Mouse (Mus musculus): ENCODE results near the gene Nsrp1.

Nsrp1 gene

GRCm38 (mm10) chr11:77061951-77062350 lies 16.3 kb downstream of the Nsrp1 start:
- DNase-seq (ENCODE audit: extremely low spot score, low spot score), result no peak

DNA sequence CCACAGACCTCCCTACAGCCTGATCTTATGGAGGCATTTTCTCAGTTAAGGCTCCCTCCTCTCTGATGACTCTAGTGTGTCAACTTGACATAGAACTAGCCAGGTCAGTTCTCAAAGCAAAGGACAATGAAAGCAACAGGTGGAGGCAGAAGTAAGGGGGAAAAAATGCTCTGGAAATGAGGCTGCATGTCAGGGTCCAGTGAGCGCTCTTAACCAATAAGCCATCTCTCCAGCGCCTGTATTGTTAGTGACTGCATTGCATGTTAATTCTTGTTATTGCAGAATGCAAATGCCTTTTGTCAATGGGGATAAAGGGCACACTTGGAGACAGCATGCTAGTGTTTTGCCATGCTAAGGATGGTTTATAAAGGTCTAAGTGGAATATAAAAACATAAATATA lies 35.4 kb downstream of the Nsrp1 start:
- DNase-seq (ENCODE audit: extremely low spot score, low spot score), result no peak

- DNase-seq (ENCODE audit: extremely low spot score, low spot score), result no peak
These were observed 36.3 kb downstream of the Nsrp1 start for GRCm38 (mm10) chr11:77041891-77042290.

DNA sequence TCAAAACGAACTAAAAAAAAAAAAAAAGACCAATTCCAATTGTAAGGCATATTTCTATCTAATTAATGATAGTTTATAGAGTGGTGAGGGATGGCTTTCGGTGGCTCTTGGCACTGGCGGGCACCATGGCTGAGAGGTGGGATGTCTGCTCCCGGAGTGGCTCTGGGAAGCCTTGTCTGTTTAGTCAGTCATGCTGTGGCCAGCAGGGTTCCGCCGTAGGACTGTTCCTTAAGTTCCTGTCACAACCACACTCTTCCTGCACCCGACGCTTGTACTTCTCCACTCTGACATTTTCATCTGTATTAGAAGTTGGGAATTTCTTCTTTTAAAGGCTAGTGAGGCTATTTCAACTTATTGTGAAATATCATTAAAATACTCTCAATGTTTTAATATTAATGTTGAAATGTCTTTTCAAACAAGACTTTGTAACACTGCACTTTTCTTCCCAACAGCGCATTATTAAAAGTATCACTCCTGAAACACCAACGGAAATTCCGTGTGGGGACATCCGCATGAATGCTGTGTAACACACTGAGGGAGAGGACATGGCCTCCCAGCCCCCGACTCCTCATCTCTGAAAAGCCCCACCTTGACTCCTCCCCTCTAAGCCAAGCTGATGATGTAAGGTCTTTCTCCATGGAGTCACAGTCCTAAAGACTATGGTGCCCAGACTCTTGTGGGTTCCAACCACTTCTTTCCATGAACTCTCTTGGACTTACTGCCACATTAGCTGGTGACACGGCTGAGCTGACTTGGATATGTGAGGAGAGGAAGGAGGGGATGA lies 46.9 kb downstream of the Nsrp1 start:
- DNase-seq (ENCODE audit: extremely low spot score, low spot score), result no peak

DNA sequence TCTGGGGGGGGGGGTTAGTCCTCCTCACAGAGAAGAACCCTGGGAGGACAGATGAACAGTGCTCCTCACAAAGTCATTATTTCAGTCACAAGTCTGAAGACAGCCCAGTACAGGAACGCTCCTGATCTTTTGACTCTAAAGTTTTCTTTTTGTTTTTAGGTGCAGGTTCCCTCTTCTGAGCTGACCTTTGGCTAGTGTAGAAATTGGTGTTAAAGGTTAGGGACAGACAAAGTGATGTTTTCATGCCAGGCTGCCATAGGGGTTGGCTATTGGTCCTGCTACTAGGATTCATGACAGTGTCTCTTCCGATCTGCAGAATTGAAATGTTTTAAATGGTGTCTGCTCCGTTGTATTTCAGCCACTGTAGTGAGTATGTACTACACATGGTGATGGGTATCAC lies 50.1 kb downstream of the Nsrp1 start:
- no peak for DNase-seq (ENCODE audit: extremely low spot score, low spot score)

DNA sequence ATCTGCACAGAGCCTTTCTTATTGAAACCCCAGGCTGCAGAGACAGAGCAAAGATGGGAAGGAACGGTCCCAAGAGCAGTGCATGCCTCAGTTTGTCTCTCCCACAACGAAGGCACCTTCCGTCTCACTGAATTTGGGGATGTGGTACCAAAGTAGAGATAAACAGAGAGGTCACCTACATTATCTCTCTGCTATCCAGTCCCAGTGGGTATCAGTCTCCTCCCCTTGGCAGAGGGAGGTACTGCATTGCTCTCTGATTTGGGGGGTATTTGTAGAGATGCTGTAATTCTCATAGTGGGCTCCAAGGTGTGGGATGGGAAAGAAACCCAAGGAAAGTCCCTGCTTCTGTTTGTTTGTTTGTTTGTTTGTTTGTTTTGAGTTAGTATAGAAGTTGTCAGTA lies 51.7 kb downstream of the Nsrp1 start:
- DNase-seq (ENCODE audit: extremely low spot score, low spot score), result no peak

DNA sequence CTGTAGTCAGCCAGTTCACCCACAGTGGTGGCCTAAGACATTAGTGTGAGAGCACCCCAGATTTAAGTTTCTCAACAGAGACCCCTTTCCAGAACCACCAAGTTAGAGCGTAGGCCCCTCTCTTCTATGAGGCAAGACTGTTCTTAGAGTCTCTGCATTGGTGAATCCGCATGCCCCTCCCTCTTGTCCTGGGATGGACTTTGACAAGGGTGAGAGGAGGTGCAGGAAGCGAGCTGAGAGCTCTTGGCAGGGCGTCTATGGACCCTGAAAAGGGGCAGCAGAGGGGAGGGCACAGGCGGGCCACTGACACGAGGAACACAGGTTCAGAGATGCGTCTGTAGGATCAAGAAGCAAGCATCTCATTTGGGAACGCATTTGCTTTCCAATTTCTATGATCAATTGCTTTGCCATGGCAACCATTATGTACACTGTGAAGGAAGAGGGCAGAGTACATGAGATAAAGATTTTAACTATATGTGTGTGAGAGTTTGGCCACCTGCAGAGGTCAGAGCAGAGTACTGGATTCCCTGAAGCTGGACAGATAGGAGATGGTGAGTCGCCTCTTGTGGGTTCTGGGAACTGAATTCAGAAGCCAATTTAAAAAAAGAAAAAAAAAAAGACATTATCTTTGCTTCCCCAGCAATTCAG lies 56.4 kb downstream of the Nsrp1 start:
- DNase-seq (ENCODE audit: extremely low spot score, low spot score), result no peak

GRCm38 (mm10) chr11:77019539-77019938 lies 58.7 kb downstream of the Nsrp1 start:
- DNase-seq (ENCODE audit: extremely low spot score, low spot score), result no peak

DNA sequence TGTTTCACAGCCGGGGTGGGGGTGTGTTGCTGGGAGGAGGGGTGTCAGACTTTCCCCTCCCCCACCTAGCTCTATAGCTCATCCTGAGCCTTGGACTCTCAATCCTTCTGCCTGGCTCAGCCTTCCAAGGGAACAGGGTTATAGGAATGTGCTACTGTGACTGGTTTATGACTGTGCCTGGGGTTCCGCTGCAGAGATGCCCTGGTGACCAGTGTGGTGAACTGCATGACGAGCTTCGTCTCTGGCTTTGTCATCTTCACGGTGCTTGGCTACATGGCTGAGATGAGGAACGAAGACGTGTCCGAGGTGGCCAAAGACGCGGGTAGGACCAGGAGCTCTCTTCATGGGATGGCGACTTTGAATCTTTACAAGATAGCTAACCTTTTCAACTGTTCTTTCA lies 60.2 kb downstream of the Nsrp1 start:
- no peak for DNase-seq (ENCODE audit: extremely low spot score, low spot score)

GRCm38 (mm10) chr11:77010762-77011475 lies 67.3 kb downstream of the Nsrp1 start:
- no peak for DNase-seq (ENCODE audit: extremely low spot score, low spot score)

- DNase-seq (ENCODE audit: extremely low spot score, low spot score), result no peak
These were observed 68.9 kb downstream of the Nsrp1 start for GRCm38 (mm10) chr11:77009069-77010025.

DNA sequence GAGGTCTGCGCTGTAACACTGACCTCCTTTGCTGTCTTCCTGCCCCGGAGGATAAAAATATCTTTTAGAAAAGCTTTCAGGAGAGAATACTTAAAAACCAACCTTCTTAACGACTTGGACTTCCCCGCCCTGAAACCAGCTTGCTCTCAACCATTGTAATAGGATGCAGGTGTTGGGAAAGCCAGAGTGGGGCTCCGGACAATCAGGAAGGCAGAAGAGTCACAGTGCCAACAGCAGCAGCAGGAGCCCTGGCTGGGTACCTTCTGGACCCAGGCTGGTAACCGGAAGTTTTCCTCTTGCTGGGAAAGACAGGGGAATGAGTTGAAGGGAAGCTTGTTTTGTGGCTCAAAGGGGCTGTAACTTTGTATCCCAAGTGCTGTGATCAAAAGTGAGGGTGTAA lies 71.6 kb downstream of the Nsrp1 start:
- DNase-seq (ENCODE audit: extremely low spot score, low spot score), result no peak

DNA sequence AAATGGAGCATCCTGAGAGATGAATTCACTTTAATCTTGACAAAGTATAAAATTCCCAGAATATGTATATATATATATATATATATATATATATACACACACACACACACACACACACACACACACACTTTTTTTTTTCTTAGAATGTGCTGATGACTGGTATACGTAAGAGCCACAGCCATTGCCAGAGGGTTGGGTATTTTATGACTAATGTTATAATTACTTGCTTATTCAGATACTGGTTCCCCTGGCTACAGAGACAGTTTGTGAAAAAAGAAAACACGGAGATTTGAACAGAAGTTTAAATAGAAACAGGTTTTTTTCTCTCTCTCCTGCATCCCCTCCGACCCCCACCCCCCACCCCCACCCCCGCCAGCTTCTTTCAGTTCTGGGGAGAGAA lies 72.4 kb downstream of the Nsrp1 start:
- no peak for DNase-seq (ENCODE audit: extremely low spot score, low spot score)

DNA sequence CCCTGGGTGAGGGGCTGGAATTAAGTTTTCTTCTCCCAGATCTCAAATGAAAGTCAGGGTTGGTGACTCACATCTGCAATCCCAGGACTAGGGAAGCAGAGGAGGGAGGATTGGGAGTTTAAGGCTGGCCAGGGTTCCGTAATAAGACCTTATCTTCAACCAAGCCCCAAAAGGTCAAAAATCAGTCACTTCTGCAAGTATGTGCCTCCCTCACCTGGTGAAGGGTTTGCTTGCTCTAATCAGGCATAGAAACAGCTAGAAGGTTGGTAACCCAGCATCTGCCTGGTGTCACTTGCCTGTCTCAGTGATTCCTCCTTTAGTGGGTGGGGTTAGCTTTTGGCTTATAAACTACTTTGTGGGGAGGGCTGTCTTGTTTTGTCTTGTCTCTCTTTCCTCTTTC lies 75.9 kb downstream of the Nsrp1 start:
- no peak for DNase-seq (ENCODE audit: extremely low spot score, low spot score)

DNA sequence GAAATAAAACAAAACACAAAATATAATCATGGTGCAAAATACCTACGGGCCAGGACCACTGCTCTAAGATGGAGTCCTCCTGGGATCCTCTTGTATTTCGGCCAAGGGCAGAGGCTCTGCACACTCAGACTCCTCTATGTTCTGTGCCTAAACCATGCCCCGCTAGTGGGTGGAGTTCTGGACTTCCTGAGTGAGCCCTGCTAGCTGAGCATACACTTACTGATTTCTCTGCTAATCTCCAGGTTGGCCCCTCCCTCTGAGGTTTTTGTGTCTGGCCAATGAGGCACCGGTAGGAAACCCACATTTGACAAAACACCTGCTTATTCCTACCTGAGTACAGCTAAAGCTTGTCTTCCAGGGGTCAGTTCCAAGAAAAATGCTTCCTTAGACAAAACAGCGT lies 77.5 kb downstream of the Nsrp1 start:
- DNase-seq (ENCODE audit: extremely low spot score, low spot score), result no peak

DNA sequence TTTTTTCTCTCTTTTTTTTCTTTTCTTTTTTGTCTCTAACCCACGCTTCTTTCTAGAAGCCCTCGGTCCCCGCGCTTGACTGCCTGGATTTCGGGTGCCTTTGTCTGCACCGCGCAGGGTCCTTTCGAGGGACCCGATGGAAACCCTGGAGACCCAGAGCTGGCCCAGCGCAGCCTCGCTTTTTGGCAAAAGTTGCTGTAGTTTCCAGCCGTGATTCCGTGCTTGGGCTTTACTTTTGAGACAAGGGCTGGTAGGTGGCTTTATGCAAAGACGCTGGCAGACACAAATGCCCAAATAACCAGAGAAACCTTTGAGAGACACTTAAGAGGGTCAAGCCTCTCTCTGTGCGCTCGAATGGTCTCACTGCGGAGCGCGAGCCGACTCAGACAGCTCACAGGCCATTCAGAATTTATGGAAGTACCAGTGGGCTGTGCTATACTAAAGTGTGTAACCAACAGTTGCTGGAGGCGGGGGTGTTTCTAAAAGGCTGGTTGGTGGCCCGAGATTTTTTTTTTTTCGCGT lies 79.5 kb downstream of the Nsrp1 start:
- DNase-seq (ENCODE audit: extremely low spot score, low spot score), result peak; percentile 56

GRCm38 (mm10) chr11:76997916-76998704 lies 80.1 kb downstream of the Nsrp1 start, which contains the start of gene Slc6a4:
Slc6a4 (plus strand) TSS chr11:76998603.
- DNase-seq (ENCODE audit: extremely low spot score, low spot score), result peak; percentile 63

DNA sequence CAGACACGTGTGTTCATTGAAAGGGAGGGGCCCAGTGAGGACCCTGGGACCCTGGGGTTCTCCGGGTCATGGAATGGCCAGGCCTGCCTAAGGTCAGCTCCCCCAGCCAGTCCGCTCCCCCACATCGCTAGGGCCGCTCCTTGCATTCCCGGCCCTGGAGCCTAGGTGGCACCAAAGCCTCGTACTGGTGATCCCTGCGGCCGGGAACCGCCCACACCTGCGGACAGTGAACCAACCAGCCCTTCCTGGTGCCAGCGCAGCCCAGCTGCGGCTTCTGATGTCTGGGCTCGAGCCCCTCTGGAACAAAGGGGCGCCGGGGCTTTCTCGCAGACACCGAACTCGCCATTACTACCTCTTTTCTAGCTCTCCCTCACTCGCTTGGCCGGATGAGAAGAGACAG lies 80.9 kb downstream of the Nsrp1 start:
- DNase-seq (ENCODE audit: extremely low spot score, low spot score), result peak; percentile 91

GRCm38 (mm10) chr11:76995966-76996672 lies 82.1 kb downstream of the Nsrp1 start:
- no peak for DNase-seq (ENCODE audit: extremely low spot score, low spot score)
